Mouse (Mus musculus): ENCODE results near the gene Fignl2.

GRCm38 (mm10) chr15:101066364-101066847 is 12.0 kb downstream of the Fignl2 start:
- TF ChIP-seq CTCF (IDR thresholded peaks at IDR 0.05; ENCODE audit: low read depth, low read length): no peak
- TF ChIP-seq POLR2A (IDR thresholded peaks at IDR 0.05; ENCODE audit: insufficient read depth, low read length): no peak
- TF ChIP-seq EP300 (IDR thresholded peaks at IDR 0.05; ENCODE audit: insufficient read depth, low read depth, low read length): no peak

Measured in ES-Bruce4 (cell line).